Mouse (Mus musculus): ENCODE results near the gene Srrm2. TPM values are rescaled to one million over a fixed set of nuclear protein-coding genes. Genes with fewer than 3 reads are reported as not detected.

Srrm2 gene
- polyA plus RNA-seq, 1 experiment, result 63.8 TPM

- Histone ChIP-seq H3K27me3 (ENCODE audit: control insufficient read depth, insufficient read depth, insufficient read length) (peaks cover 16% of the 10 kb centered on the region), H3K4me3 (ENCODE audit: insufficient read depth, poor library complexity, severe bottlenecking) (no peak overlapping the region), H3K36me3 (ENCODE audit: control insufficient read depth, insufficient read depth) (no peaks in the 10 kb centered on the region), H3K79me2 (ENCODE audit: control insufficient read depth, insufficient read depth) (no peaks in the 10 kb centered on the region), H3ac (ENCODE audit: control insufficient read depth, insufficient read length, low read depth) (no peak overlapping the region), H3K79me3 (ENCODE audit: low read depth) (no peaks in the 10 kb centered on the region)
- TF ChIP-seq MAX (IDR thresholded peaks at IDR 0.05) (no peak), USF1 (IDR thresholded peaks at IDR 0.05; ENCODE audit: low read depth) (no peak), CEBPB (IDR thresholded peaks at IDR 0.05; ENCODE audit: low read depth) (no peak), FOSL1 (IDR thresholded peaks at IDR 0.05; ENCODE audit: insufficient read depth, low read length, poor library complexity, severe bottlenecking) (no peak), CTCF (IDR thresholded peaks at IDR 0.05; ENCODE audit: control insufficient read depth, insufficient read depth, insufficient read length) (no peak), MYOD1 (IDR thresholded peaks at IDR 0.05; ENCODE audit: control insufficient read depth, insufficient read length, low read depth) (no peak), MYOG (IDR thresholded peaks at IDR 0.05; ENCODE audit: control insufficient read depth, extremely low read depth, insufficient read length) (no peak)
Observed at GRCm38 (mm10) chr17:23868513-23868912, 78.2 kb downstream of the Srrm2 start.

Small RNA genes within 50 kb of the gene (microRNA-seq; reads per million reads assigned to microRNA genes)
- 0.28 reads per million for gene Mir5125 (ENCODE audit: borderline microRNAs expressed)

Other genes with a start within 250 kb of the Srrm2 start
- gene Zfp213, start 226.3 kb upstream of the Srrm2 start, polyA plus RNA-seq (2012; fragmentation: generic; extraction: Trizol), result 13.0 TPM
- gene Zfp13, start 191.0 kb upstream of the Srrm2 start, polyA plus RNA-seq (2012; fragmentation: generic; extraction: Trizol), result 5.2 TPM
- 0.09 TPM for gene Zscan10, start 189.7 kb upstream of the Srrm2 start, polyA plus RNA-seq (2012; fragmentation: generic; extraction: Trizol)
- gene Mmp25, start 145.3 kb upstream of the Srrm2 start, polyA plus RNA-seq (2012; fragmentation: generic; extraction: Trizol), result 0.01 TPM
- 0.28 TPM for gene Bicdl2, start 130.0 kb upstream of the Srrm2 start, polyA plus RNA-seq (2012; fragmentation: generic; extraction: Trizol)
- gene Hcfc1r1, start 116.9 kb upstream of the Srrm2 start, polyA plus RNA-seq (2012; fragmentation: generic; extraction: Trizol), result 253 TPM
- 60.5 TPM for gene Thoc6, start 116.7 kb upstream of the Srrm2 start, polyA plus RNA-seq (2012; fragmentation: generic; extraction: Trizol)
- 916 TPM for gene Tnfrsf12a, start 113.1 kb upstream of the Srrm2 start, polyA plus RNA-seq (2012; fragmentation: generic; extraction: Trizol)
- not detected for gene Cldn6, start 111.3 kb upstream of the Srrm2 start, polyA plus RNA-seq (2012; fragmentation: generic; extraction: Trizol)
- gene Cldn9, start 106.5 kb upstream of the Srrm2 start, polyA plus RNA-seq (2012; fragmentation: generic; extraction: Trizol), result 0.54 TPM
- gene 1520401A03Rik, start 67.7 kb upstream of the Srrm2 start, polyA plus RNA-seq (2012; fragmentation: generic; extraction: Trizol), result 0.01 TPM
- 14.8 TPM for gene Pkmyt1, start 64.2 kb upstream of the Srrm2 start, polyA plus RNA-seq (2012; fragmentation: generic; extraction: Trizol)
- 12.5 TPM for gene Paqr4, start 49.7 kb upstream of the Srrm2 start, polyA plus RNA-seq (2012; fragmentation: generic; extraction: Trizol)
- gene Kremen2, start 44.7 kb upstream of the Srrm2 start, polyA plus RNA-seq (2012; fragmentation: generic; extraction: Trizol), result 0.05 TPM
- gene Flywch1, start 18.9 kb upstream of the Srrm2 start, polyA plus RNA-seq (2012; fragmentation: generic; extraction: Trizol), result 92.5 TPM
- gene Flywch2, start 4.5 kb upstream of the Srrm2 start, polyA plus RNA-seq (2012; fragmentation: generic; extraction: Trizol), result 0.27 TPM
- gene Elob, start 38.6 kb downstream of the Srrm2 start, polyA plus RNA-seq (2012; fragmentation: generic; extraction: Trizol), result 852 TPM
- not detected for gene Prss33, start 45.5 kb downstream of the Srrm2 start, polyA plus RNA-seq (2012; fragmentation: generic; extraction: Trizol)
- 0.02 TPM for gene Prss32, start 53.3 kb downstream of the Srrm2 start, polyA plus RNA-seq (2012; fragmentation: generic; extraction: Trizol)
- gene Prss41, start 53.6 kb downstream of the Srrm2 start, polyA plus RNA-seq (2012; fragmentation: generic; extraction: Trizol), result 0.02 TPM
- gene Prss21, start 77.5 kb downstream of the Srrm2 start, polyA plus RNA-seq (2012; fragmentation: generic; extraction: Trizol), result not detected
- gene Dcpp1, start 90.3 kb downstream of the Srrm2 start, polyA plus RNA-seq (2012; fragmentation: generic; extraction: Trizol), result not detected
- gene Dcpp2, start 90.3 kb downstream of the Srrm2 start, polyA plus RNA-seq (2012; fragmentation: generic; extraction: Trizol), result not detected
- gene Dcpp3, start 126.9 kb downstream of the Srrm2 start, polyA plus RNA-seq (2012; fragmentation: generic; extraction: Trizol), result not detected
- not detected for gene Sbp, start 151.1 kb downstream of the Srrm2 start, polyA plus RNA-seq (2012; fragmentation: generic; extraction: Trizol)
- not detected for gene Sbpl, start 164.7 kb downstream of the Srrm2 start, polyA plus RNA-seq (2012; fragmentation: generic; extraction: Trizol)
- gene Prss30, start 190.0 kb downstream of the Srrm2 start, polyA plus RNA-seq (2012; fragmentation: generic; extraction: Trizol), result 0.04 TPM
- gene Prss22, start 207.6 kb downstream of the Srrm2 start, polyA plus RNA-seq (2012; fragmentation: generic; extraction: Trizol), result 0.95 TPM
- gene Prss27, start 247.6 kb downstream of the Srrm2 start, polyA plus RNA-seq (2012; fragmentation: generic; extraction: Trizol), result 0.16 TPM